Mouse (Mus musculus): ENCODE measurements around the gene Dner. TPM values are rescaled to one million over a fixed set of nuclear protein-coding genes. Genes with fewer than 3 reads are reported as not detected.

The Dner gene
- total and polyA plus RNA-seq, 2 experiments from 2014 or later = 322 to 331 TPM

GRCm38 (mm10) chr1:84590534-84590933 is 105.5 kb downstream of the Dner start:
- DNase-seq (ENCODE audit: low spot score) (no peak), ATAC-seq (no peak)
- Histone ChIP-seq H3K9ac (replicated peaks; ENCODE audit: low read length) (no peak overlapping the region), H3K4me3 (ENCODE audit: low read length) (no peak overlapping the region), H3K4me1 (ENCODE audit: insufficient read depth, low read length) (peaks cover 23% of the 10 kb centered on the region), H3K9me3 (ENCODE audit: low read length) (no peaks in the 10 kb centered on the region), H3K4me2 (ENCODE audit: low read depth, low read length) (no peak overlapping the region), H3K27me3 (ENCODE audit: insufficient read depth, low read length) (no peaks in the 10 kb centered on the region), H3K27ac (no peak overlapping the region), H3K36me3 (ENCODE audit: insufficient read depth, low read length) (no peaks in the 10 kb centered on the region)
- no peak for TF ChIP-seq CTCF (IDR thresholded peaks at IDR 0.05; ENCODE audit: low read depth)
- WGBS = 41% methylated on average over 9 of the region's 9 CpGs

- ATAC-seq = peak; percentile 77
- Histone ChIP-seq H3K4me3 (ENCODE audit: low read length) (no peak overlapping the region), H3K36me3 (ENCODE audit: insufficient read depth, low read length) (no peaks in the 10 kb centered on the region), H3K27ac (peak overlapping the region; percentile 70), H3K27me3 (ENCODE audit: insufficient read depth, low read length) (no peaks in the 10 kb centered on the region), H3K9me3 (ENCODE audit: low read length) (no peaks in the 10 kb centered on the region), H3K4me1 (ENCODE audit: insufficient read depth, low read length) (peaks cover 29% of the 10 kb centered on the region), H3K9ac (replicated peaks; ENCODE audit: low read length) (no peak overlapping the region), H3K4me2 (ENCODE audit: low read depth, low read length) (peak overlapping the region; percentile 30)
- WGBS = 4% methylated on average over 6 of the region's 6 CpGs
- peak; percentile 78 for DNase-seq (ENCODE audit: low spot score)
- no peak for TF ChIP-seq CTCF (IDR thresholded peaks at IDR 0.05; ENCODE audit: low read depth)
Measured at GRCm38 (mm10) chr1:84585434-84585833, 110.6 kb downstream of the Dner start.

- no peak overlapping the region for H3K4me3 ChIP-seq (ENCODE audit: low read length)
- peak; percentile 81 for TF ChIP-seq CTCF (IDR thresholded peaks at IDR 0.05; ENCODE audit: low read depth)
- peaks cover 17% of the 10 kb centered on the region for H3K4me1 ChIP-seq (ENCODE audit: insufficient read depth, low read length)
- H3K27me3 ChIP-seq (ENCODE audit: insufficient read depth, low read length) = no peaks in the 10 kb centered on the region
- no peaks in the 10 kb centered on the region for H3K9me3 ChIP-seq (ENCODE audit: low read length)
- DNase-seq (ENCODE audit: low spot score) = peak; percentile 62
- 0 out of 2 replicates have a peak, but pooled peaks have one; percentile 45 for ATAC-seq
- H3K9ac ChIP-seq (replicated peaks; ENCODE audit: low read length) = no peak overlapping the region
- H3K27ac ChIP-seq = no peak overlapping the region
- 59% methylated on average over 2 of the region's 2 CpGs for WGBS
- no peaks in the 10 kb centered on the region; the same call in 1 of the 2 replicates for H3K36me3 ChIP-seq (ENCODE audit: insufficient read depth, low read length)
- no peak overlapping the region for H3K4me2 ChIP-seq (ENCODE audit: low read depth, low read length)
Measured at GRCm38 (mm10) chr1:84581812-84582211, 114.2 kb downstream of the Dner start.

GRCm38 (mm10) chr1:84561841-84562240 is 134.2 kb downstream of the Dner start:
- ATAC-seq = no peak
- WGBS = 78% methylated on average over 8 of the region's 8 CpGs

GRCm38 (mm10) chr1:84561387-84561786 is 134.6 kb downstream of the Dner start:
- no peak overlapping the region for H3K4me3 ChIP-seq (ENCODE audit: low read length)
- TF ChIP-seq CTCF (IDR thresholded peaks at IDR 0.05; ENCODE audit: low read depth) = no peak
- H3K4me2 ChIP-seq (ENCODE audit: low read depth, low read length) = no peak overlapping the region
- DNase-seq (ENCODE audit: low spot score) (no peak), ATAC-seq (no peak)
- WGBS = 69% methylated on average over 4 of the region's 4 CpGs
- no peaks in the 10 kb centered on the region for H3K36me3 ChIP-seq (ENCODE audit: insufficient read depth, low read length)
- H3K9ac ChIP-seq (replicated peaks; ENCODE audit: low read length) = no peak overlapping the region
- no peak overlapping the region for H3K27ac ChIP-seq
- H3K9me3 ChIP-seq (ENCODE audit: low read length) = no peaks in the 10 kb centered on the region
- no peaks in the 10 kb centered on the region for H3K4me1 ChIP-seq (ENCODE audit: insufficient read depth, low read length)
- H3K27me3 ChIP-seq (ENCODE audit: insufficient read depth, low read length) = no peaks in the 10 kb centered on the region

More at GRCm38 (mm10) chr1:84561841-84562240, 134.2 kb downstream of the Dner start:
- no peak for DNase-seq (ENCODE audit: low spot score)
- Histone ChIP-seq H3K9me3 (ENCODE audit: low read length) (no peaks in the 10 kb centered on the region), H3K4me3 (ENCODE audit: low read length) (no peak overlapping the region), H3K4me2 (ENCODE audit: low read depth, low read length) (no peak overlapping the region), H3K27ac (no peak overlapping the region), H3K27me3 (ENCODE audit: insufficient read depth, low read length) (no peaks in the 10 kb centered on the region), H3K36me3 (ENCODE audit: insufficient read depth, low read length) (no peaks in the 10 kb centered on the region), H3K4me1 (ENCODE audit: insufficient read depth, low read length) (no peaks in the 10 kb centered on the region), H3K9ac (replicated peaks; ENCODE audit: low read length) (no peak overlapping the region)
- no peak for TF ChIP-seq CTCF (IDR thresholded peaks at IDR 0.05; ENCODE audit: low read depth)

GRCm38 (mm10) chr1:84556546-84557511 is 139.2 kb downstream of the Dner start:
- Histone ChIP-seq H3K4me3 (ENCODE audit: low read length) (no peak overlapping the region), H3K4me2 (ENCODE audit: low read depth, low read length) (no peak overlapping the region), H3K9me3 (ENCODE audit: low read length) (no peaks in the 10 kb centered on the region), H3K4me1 (ENCODE audit: insufficient read depth, low read length) (no peaks in the 10 kb centered on the region), H3K27me3 (ENCODE audit: insufficient read depth, low read length) (no peaks in the 10 kb centered on the region), H3K27ac (no peak overlapping the region; the same call in 1 of the 2 replicates), H3K36me3 (ENCODE audit: insufficient read depth, low read length) (no peaks in the 10 kb centered on the region), H3K9ac (replicated peaks; ENCODE audit: low read length) (no peak overlapping the region)
- no peak for TF ChIP-seq CTCF (IDR thresholded peaks at IDR 0.05; ENCODE audit: low read depth)
- DNase-seq (ENCODE audit: low spot score) (no peak), ATAC-seq (no peak)
- WGBS = 71% methylated on average over 8 of the region's 8 CpGs

GRCm38 (mm10) chr1:84552005-84552404 is 144.0 kb downstream of the Dner start:
- Histone ChIP-seq H3K4me3 (ENCODE audit: low read length) (no peak overlapping the region), H3K9me3 (ENCODE audit: low read length) (no peaks in the 10 kb centered on the region), H3K27ac (no peak overlapping the region), H3K4me2 (ENCODE audit: low read depth, low read length) (no peak overlapping the region), H3K9ac (replicated peaks; ENCODE audit: low read length) (no peak overlapping the region), H3K4me1 (ENCODE audit: insufficient read depth, low read length) (no peaks in the 10 kb centered on the region), H3K36me3 (ENCODE audit: insufficient read depth, low read length) (no peaks in the 10 kb centered on the region), H3K27me3 (ENCODE audit: insufficient read depth, low read length) (no peaks in the 10 kb centered on the region)
- DNase-seq (ENCODE audit: low spot score) (no peak), ATAC-seq (no peak)
- no peak for TF ChIP-seq CTCF (IDR thresholded peaks at IDR 0.05; ENCODE audit: low read depth)
- WGBS = 97% methylated on average over 3 of the region's 3 CpGs

Measured in hindbrain, postnatal 0 days (tissue).